Mouse (Mus musculus): ENCODE data around the gene Taf3. TPM values are rescaled to one million over a fixed set of nuclear protein-coding genes. Genes with fewer than 3 reads are reported as not detected.
A peak's percentile ranks its signal among the peaks of the same experiment; 100 is the strongest.

The Taf3 gene
- polyA plus RNA-seq, 1 experiment = 7.0 TPM

GRCm38 (mm10) chr2:10033684-10034083 lies 14.7 kb downstream of the Taf3 start:
- H3K36me3 ChIP-seq (ENCODE audit: control insufficient read depth, insufficient read depth) = no peaks in the 10 kb centered on the region
- no peak for TF ChIP-seq CEBPB (IDR thresholded peaks at IDR 0.05; ENCODE audit: low read depth)
- no peak for TF ChIP-seq MYOD1 (IDR thresholded peaks at IDR 0.05; ENCODE audit: control insufficient read depth, insufficient read length, low read depth)
- no peak for TF ChIP-seq MYOG (IDR thresholded peaks at IDR 0.05; ENCODE audit: control insufficient read depth, extremely low read depth, insufficient read length)
- no peak for TF ChIP-seq FOSL1 (IDR thresholded peaks at IDR 0.05; ENCODE audit: insufficient read depth, low read length, poor library complexity, severe bottlenecking)
- TF ChIP-seq USF1 (IDR thresholded peaks at IDR 0.05; ENCODE audit: low read depth) = no peak
- no peak for TF ChIP-seq MAX (IDR thresholded peaks at IDR 0.05)
- TF ChIP-seq CTCF (IDR thresholded peaks at IDR 0.05; ENCODE audit: control insufficient read depth, insufficient read depth, insufficient read length) = no peak
- H3K79me2 ChIP-seq (ENCODE audit: control insufficient read depth, insufficient read depth) = peaks cover 64% of the 10 kb centered on the region
- no peaks in the 10 kb centered on the region for H3K27me3 ChIP-seq (ENCODE audit: control insufficient read depth, insufficient read depth, insufficient read length)
- H3ac ChIP-seq (ENCODE audit: control insufficient read depth, insufficient read length, low read depth) = no peak overlapping the region
- no peak overlapping the region for H3K4me3 ChIP-seq (ENCODE audit: insufficient read depth, poor library complexity, severe bottlenecking)
- peaks cover 19% of the 10 kb centered on the region for H3K79me3 ChIP-seq (ENCODE audit: low read depth)

GRCm38 (mm10) chr2:10029755-10030154 lies 18.6 kb downstream of the Taf3 start:
- H3K4me3 ChIP-seq (ENCODE audit: insufficient read depth, poor library complexity, severe bottlenecking) = no peak overlapping the region
- peaks cover 71% of the 10 kb centered on the region for H3K79me2 ChIP-seq (ENCODE audit: control insufficient read depth, insufficient read depth)
- H3K27me3 ChIP-seq (ENCODE audit: control insufficient read depth, insufficient read depth, insufficient read length) = no peaks in the 10 kb centered on the region
- H3ac ChIP-seq (ENCODE audit: control insufficient read depth, insufficient read length, low read depth) = no peak overlapping the region
- H3K79me3 ChIP-seq (ENCODE audit: low read depth) = peaks cover 31% of the 10 kb centered on the region
- TF ChIP-seq MYOG (IDR thresholded peaks at IDR 0.05; ENCODE audit: control insufficient read depth, extremely low read depth, insufficient read length) (no peak), CTCF (IDR thresholded peaks at IDR 0.05; ENCODE audit: control insufficient read depth, insufficient read depth, insufficient read length) (no peak), USF1 (IDR thresholded peaks at IDR 0.05; ENCODE audit: low read depth) (no peak), CEBPB (IDR thresholded peaks at IDR 0.05; ENCODE audit: low read depth) (no peak), MYOD1 (IDR thresholded peaks at IDR 0.05; ENCODE audit: control insufficient read depth, insufficient read length, low read depth) (no peak), MAX (IDR thresholded peaks at IDR 0.05) (no peak), FOSL1 (IDR thresholded peaks at IDR 0.05; ENCODE audit: insufficient read depth, low read length, poor library complexity, severe bottlenecking) (no peak)
- no peaks in the 10 kb centered on the region for H3K36me3 ChIP-seq (ENCODE audit: control insufficient read depth, insufficient read depth)

- no peaks in the 10 kb centered on the region for H3K36me3 ChIP-seq (ENCODE audit: control insufficient read depth, insufficient read depth)
- no peaks in the 10 kb centered on the region for H3K27me3 ChIP-seq (ENCODE audit: control insufficient read depth, insufficient read depth, insufficient read length)
- peaks cover 43% of the 10 kb centered on the region for H3K79me2 ChIP-seq (ENCODE audit: control insufficient read depth, insufficient read depth)
- H3K79me3 ChIP-seq (ENCODE audit: low read depth) = peaks cover 22% of the 10 kb centered on the region
- TF ChIP-seq USF1 (IDR thresholded peaks at IDR 0.05; ENCODE audit: low read depth) (no peak), MAX (IDR thresholded peaks at IDR 0.05) (no peak)
- no peak overlapping the region for H3K4me3 ChIP-seq (ENCODE audit: insufficient read depth, poor library complexity, severe bottlenecking)
- no peak overlapping the region for H3ac ChIP-seq (ENCODE audit: control insufficient read depth, insufficient read length, low read depth)
Observed at GRCm38 (mm10) chr2:10024264-10024663, 24.1 kb downstream of the Taf3 start.

GRCm38 (mm10) chr2:10021296-10021695 lies 27.1 kb downstream of the Taf3 start:
- Histone ChIP-seq H3K79me2 (ENCODE audit: control insufficient read depth, insufficient read depth) (peaks cover 27% of the 10 kb centered on the region), H3K79me3 (ENCODE audit: low read depth) (peaks cover 18% of the 10 kb centered on the region), H3K36me3 (ENCODE audit: control insufficient read depth, insufficient read depth) (no peaks in the 10 kb centered on the region), H3K27me3 (ENCODE audit: control insufficient read depth, insufficient read depth, insufficient read length) (no peaks in the 10 kb centered on the region), H3ac (ENCODE audit: control insufficient read depth, insufficient read length, low read depth) (no peak overlapping the region), H3K4me3 (ENCODE audit: insufficient read depth, poor library complexity, severe bottlenecking) (no peak overlapping the region)
- TF ChIP-seq CTCF (IDR thresholded peaks at IDR 0.05; ENCODE audit: control insufficient read depth, insufficient read depth, insufficient read length) (no peak), USF1 (IDR thresholded peaks at IDR 0.05; ENCODE audit: low read depth) (no peak), CEBPB (IDR thresholded peaks at IDR 0.05; ENCODE audit: low read depth) (no peak), MYOG (IDR thresholded peaks at IDR 0.05; ENCODE audit: control insufficient read depth, extremely low read depth, insufficient read length) (no peak), MAX (IDR thresholded peaks at IDR 0.05) (no peak)

GRCm38 (mm10) chr2:10014951-10015635 lies 33.3 kb downstream of the Taf3 start:
- no peak for TF ChIP-seq MYOD1 (IDR thresholded peaks at IDR 0.05; ENCODE audit: control insufficient read depth, insufficient read length, low read depth)
- no peak for TF ChIP-seq CEBPB (IDR thresholded peaks at IDR 0.05; ENCODE audit: low read depth)
- TF ChIP-seq MAX (IDR thresholded peaks at IDR 0.05) = no peak
- no peak for TF ChIP-seq USF1 (IDR thresholded peaks at IDR 0.05; ENCODE audit: low read depth)
- no peak for TF ChIP-seq MYOG (IDR thresholded peaks at IDR 0.05; ENCODE audit: control insufficient read depth, extremely low read depth, insufficient read length)
- no peak for TF ChIP-seq FOSL1 (IDR thresholded peaks at IDR 0.05; ENCODE audit: insufficient read depth, low read length, poor library complexity, severe bottlenecking)
- TF ChIP-seq CTCF (IDR thresholded peaks at IDR 0.05; ENCODE audit: control insufficient read depth, insufficient read depth, insufficient read length) = no peak
- Histone ChIP-seq H3K4me3 (ENCODE audit: insufficient read depth, poor library complexity, severe bottlenecking) (no peak overlapping the region), H3K79me3 (ENCODE audit: low read depth) (peaks cover 14% of the 10 kb centered on the region), H3K36me3 (ENCODE audit: control insufficient read depth, insufficient read depth) (no peaks in the 10 kb centered on the region), H3K79me2 (ENCODE audit: control insufficient read depth, insufficient read depth) (peaks cover 29% of the 10 kb centered on the region), H3ac (ENCODE audit: control insufficient read depth, insufficient read length, low read depth) (no peak overlapping the region), H3K27me3 (ENCODE audit: control insufficient read depth, insufficient read depth, insufficient read length) (no peaks in the 10 kb centered on the region)

GRCm38 (mm10) chr2:10010263-10010909 lies 38.0 kb downstream of the Taf3 start:
- H3K79me2 ChIP-seq (ENCODE audit: control insufficient read depth, insufficient read depth) = peaks cover 22% of the 10 kb centered on the region
- no peak overlapping the region for H3ac ChIP-seq (ENCODE audit: control insufficient read depth, insufficient read length, low read depth)
- H3K36me3 ChIP-seq (ENCODE audit: control insufficient read depth, insufficient read depth) = peaks cover 4% of the 10 kb centered on the region
- peak; percentile 36 for TF ChIP-seq CTCF (IDR thresholded peaks at IDR 0.05; ENCODE audit: control insufficient read depth, insufficient read depth, insufficient read length)
- no peak for TF ChIP-seq CEBPB (IDR thresholded peaks at IDR 0.05; ENCODE audit: low read depth)
- H3K4me3 ChIP-seq (ENCODE audit: insufficient read depth, poor library complexity, severe bottlenecking) = no peak overlapping the region
- H3K79me3 ChIP-seq (ENCODE audit: low read depth) = peaks cover 16% of the 10 kb centered on the region
- H3K27me3 ChIP-seq (ENCODE audit: control insufficient read depth, insufficient read depth, insufficient read length) = no peaks in the 10 kb centered on the region
